Mouse (Mus musculus): ENCODE measurements at regions not wholly inside any gene's neighbourhood (a gene's known extent, or its start where the extent isn't known, plus 50 kb on each side); places are given as distances from the start of the nearest gene placed in this dataset.

DNA sequence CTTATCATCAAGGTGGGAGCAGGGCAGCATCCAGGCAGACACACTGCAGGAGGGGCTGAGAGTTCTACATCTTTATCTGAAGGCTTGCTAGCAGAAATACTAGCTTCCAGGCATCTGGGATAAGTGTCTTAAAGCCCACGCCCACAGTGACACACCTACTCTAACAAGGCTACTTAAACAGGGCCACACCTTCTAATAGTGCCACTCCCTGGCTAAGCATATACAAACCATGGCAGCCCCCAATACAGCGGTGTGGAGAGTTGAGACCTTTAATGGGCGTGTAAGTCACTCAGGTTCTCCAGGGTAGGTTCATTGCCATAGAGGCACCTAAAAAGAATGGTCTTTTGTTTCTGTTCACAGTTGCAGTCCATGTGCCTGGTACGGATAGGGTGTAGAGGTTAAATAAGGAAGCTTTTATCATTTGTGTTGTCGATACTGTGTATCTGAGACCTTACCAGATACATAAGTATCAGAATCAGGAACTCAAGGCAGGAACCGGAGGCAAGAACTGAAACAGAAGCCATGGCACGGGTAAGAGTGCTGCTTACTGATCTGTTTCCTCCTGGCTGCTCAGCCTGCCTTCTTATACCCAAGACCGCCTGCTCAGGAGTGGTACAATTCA, 69.0 kb upstream of the Atrnl1 start:
- no peak for DNase-seq

DNA sequence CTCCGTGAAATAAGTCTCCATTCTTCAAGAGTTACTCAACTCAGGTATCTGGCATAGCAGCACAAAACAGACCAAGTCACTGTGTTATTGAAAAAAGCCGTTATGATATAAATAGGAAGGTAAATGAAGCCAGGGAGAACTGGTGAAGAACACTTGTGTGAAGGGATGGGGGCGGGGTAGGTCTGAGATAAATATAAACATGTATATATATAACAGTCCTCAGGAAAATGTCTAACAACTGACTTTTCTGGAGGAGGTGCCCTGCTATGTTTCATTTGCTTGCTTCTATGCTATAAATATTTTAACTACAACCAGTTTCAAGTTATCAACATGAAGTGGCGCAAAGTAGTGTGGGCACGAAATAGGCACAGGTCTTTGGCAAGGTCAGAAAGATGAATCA, 68.3 kb upstream of the Atrnl1 start:
- no peak for DNase-seq

- peak; percentile 80 to 87 for DNase-seq
Observed at GRCm38 (mm10) chr19:57543681-57544214, 67.1 kb upstream of the Atrnl1 start.

DNA sequence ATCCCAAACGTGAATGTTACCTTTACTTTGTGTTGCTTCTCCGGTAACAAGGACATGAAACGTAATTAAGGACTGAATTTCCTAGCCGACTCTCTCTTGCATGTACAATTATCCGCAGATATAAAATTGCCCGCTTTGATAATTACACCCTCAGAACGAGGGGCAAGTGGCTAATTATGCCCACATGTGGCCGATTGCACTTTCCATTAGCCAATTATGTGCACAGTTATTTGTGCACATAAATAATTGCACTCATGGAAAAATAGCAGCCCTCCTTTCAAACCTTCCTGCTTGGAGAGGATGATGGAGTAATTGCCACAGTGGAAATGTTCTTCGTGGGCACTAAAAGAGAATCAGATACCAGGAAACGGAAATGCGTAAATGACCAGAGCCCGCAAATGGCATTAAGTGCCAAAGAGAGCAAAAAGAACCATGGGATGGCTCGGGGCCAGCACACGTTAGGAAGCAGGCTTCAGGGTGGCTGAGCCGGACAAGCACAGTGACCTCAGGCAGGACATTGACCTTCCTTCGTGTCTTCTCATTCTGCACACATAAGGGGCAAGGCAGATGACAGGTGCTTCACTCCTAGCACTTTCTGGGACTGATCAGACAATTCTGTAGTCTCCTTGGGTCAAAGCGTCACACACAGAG, 66.5 kb upstream of the Atrnl1 start:
- peak in 1 of 2 experiments; percentile 15 for DNase-seq

- no peak for DNase-seq
Observed at GRCm38 (mm10) chr19:57545071-57545470, 65.8 kb upstream of the Atrnl1 start.

GRCm38 (mm10) chr19:57546039-57546438, 64.8 kb upstream of the Atrnl1 start:
- no peak for DNase-seq

DNA sequence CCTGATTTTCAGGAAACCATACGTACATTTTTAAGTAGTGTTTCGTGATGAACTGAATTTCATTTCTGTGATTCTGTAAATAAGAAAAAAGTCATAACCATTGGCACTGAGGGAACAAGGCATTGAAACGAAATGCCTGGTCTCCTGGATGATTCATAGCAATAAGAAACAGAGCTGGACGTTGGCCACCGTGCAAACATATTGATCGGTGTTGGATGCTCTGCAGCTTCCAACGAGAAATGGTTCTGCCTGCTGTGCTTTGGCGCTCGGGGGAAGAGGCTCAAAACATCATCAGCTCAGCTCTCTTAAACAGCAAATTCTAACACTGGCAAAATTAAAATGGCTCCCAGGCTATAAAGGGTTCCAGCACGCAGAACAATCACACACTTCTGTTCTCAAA, 64.3 kb upstream of the Atrnl1 start:
- no peak for DNase-seq

GRCm38 (mm10) chr19:57548093-57548492, 62.7 kb upstream of the Atrnl1 start:
- DNase-seq, result no peak

DNA sequence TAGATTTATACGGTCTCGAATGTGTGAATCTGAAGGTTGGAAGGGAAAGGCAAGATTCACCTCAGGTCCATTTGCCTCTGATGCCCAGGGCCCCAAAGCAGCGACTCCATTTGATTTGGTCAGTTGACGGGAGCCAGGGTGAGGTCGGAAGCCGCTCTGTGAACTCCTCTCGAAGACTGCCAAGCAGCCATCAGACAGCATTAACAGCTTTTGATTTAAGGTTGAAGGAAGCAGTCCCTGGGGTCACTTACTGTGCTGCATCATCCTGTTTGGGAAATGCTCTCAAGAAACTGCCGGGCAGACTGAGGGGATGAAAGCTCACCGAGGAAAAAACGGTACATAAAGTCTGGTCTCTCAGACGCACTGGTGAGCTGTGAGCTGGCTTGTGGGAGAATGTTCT, 62.2 kb upstream of the Atrnl1 start:
- DNase-seq, result no peak

GRCm38 (mm10) chr19:57552964-57553740, 57.7 kb upstream of the Atrnl1 start:
- no peak for DNase-seq

GRCm38 (mm10) chr19:57554086-57554485, 56.7 kb upstream of the Atrnl1 start:
- DNase-seq, result no peak

GRCm38 (mm10) chr19:57555313-57555712, 55.5 kb upstream of the Atrnl1 start:
- no peak for DNase-seq

DNA sequence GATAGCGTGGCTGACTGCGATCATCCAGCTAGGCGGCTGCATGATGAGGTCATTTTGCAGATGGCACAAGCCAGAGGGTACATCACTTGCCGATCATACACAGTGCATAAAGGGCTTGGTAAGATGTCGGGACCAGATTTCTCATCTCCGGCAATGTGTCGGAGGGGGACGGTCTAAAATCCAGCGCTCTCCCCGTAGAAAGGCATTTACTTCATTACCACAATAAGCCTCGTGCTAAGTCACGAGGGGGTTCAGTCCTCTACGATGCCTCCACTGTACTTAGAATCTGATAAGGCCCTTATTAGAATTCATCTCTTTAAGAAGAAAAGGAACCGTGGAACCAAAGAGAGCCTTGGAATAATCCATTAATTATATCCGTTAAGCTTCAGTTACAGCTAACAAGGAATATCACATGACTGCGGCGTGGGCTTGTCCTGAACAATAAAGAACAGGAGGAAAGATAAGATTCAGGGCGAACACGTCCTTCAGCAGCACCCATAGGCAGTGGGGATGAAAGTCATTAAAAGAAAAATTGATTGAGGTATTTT, 52.3 kb upstream of the Atrnl1 start:
- no peak for DNase-seq

- DNase-seq, result no peak
Observed at GRCm38 (mm10) chr19:57560757-57561156, 50.1 kb upstream of the Atrnl1 start.

Measured in cerebellum, adult 18-20 months (tissue).